Mouse (Mus musculus): ENCODE measurements around the gene Ostf1. TPM values are rescaled to one million over a fixed set of nuclear protein-coding genes. Genes with fewer than 3 reads are reported as not detected.

The Ostf1 gene
- total RNA-seq, 2 experiments from 2014 or later, result 25.0 to 27.0 TPM

GRCm38 (mm10) chr19:18573443-18573842 is 58.2 kb downstream of the Ostf1 start:
- no peak for DNase-seq (ENCODE audit: low spot score in 2 of 2)

- DNase-seq (ENCODE audit: low spot score in 2 of 2), result no peak
Measured at GRCm38 (mm10) chr19:18569496-18569895, 62.1 kb downstream of the Ostf1 start.

- DNase-seq (ENCODE audit: low spot score in 2 of 2), result no peak
Measured at GRCm38 (mm10) chr19:18568828-18569430, 62.7 kb downstream of the Ostf1 start.

- DNase-seq (ENCODE audit: low spot score in 2 of 2), result peak in 1 of 2 experiments; percentile 12
Measured at GRCm38 (mm10) chr19:18567936-18568827, 63.4 kb downstream of the Ostf1 start.

GRCm38 (mm10) chr19:18567501-18567900 is 64.1 kb downstream of the Ostf1 start:
- DNase-seq (ENCODE audit: low spot score in 2 of 2), result no peak

GRCm38 (mm10) chr19:18557708-18558107 is 73.9 kb downstream of the Ostf1 start:
- DNase-seq (ENCODE audit: low spot score in 2 of 2), result no peak

- DNase-seq (ENCODE audit: low spot score in 2 of 2), result no peak
Measured at GRCm38 (mm10) chr19:18555645-18556044, 76.0 kb downstream of the Ostf1 start.

GRCm38 (mm10) chr19:18548668-18549067 is 83.0 kb downstream of the Ostf1 start:
- peak; percentile 42 to 92 for DNase-seq (ENCODE audit: low spot score in 2 of 2)

Other genes starting within 250 kb of the Ostf1 start
- gene Nmrk1, start 127 bp upstream of the Ostf1 start, total RNA-seq (2021), result 1 to 10 TPM; 8.7 to 9.3 TPM
- 10 to 100 TPM; 11.0 to 11.6 TPM for gene Carnmt1, start 38.9 kb upstream of the Ostf1 start, total RNA-seq (2021)
- 10 to 100 TPM; 23.6 to 24.1 TPM for gene D030056L22Rik, start 81.4 kb upstream of the Ostf1 start, total RNA-seq (2021)
- gene Trpm6, start 118.2 kb upstream of the Ostf1 start, total RNA-seq (2021), result under 1 TPM; 0.15 to 0.30 TPM